Mouse (Mus musculus) frontal cortex, adult (tissue): ENCODE data around the gene Itpripl2.

Experiments
- ATAC-seq: cut with Nextera tagmentation; 2 replicates; pipeline ENCODE4 v1.9.2; 2017; ENCODE audit warnings: mild to moderate bottlenecking, moderate library complexity, mixed read lengths; ENCODE audit not compliant: low TSS enrichment

Itpripl2 gene

DNA sequence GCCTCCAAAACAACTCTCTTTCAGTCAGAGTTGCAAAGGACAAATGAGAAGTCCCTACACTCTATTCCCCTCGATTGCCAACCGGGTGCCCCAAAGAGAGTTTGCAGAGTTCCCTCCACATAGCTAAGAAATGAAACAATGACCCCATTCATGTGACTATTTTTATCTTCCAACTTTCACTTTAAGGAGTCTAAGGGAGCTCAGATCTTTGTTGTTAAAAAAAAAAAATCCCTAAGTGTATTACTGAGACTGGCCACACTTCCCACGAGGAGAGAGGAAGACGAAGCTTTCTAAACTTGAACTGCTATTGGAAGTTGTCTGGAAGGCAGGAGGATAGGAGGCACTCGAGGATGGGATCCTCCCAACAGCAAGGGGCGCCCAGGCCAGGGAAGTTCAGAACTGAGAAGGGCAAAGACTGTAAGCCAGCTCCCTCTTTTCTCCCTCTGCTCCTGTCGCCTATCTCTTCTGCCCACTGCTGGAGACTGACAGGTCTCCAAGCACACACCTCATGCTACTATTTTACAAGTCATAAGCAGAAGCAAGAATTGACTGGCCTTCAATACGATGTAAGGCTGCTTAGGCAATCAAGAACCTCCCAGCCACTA, 3.6 kb downstream of the Itpripl2 start:
- no peak for ATAC-seq

DNA sequence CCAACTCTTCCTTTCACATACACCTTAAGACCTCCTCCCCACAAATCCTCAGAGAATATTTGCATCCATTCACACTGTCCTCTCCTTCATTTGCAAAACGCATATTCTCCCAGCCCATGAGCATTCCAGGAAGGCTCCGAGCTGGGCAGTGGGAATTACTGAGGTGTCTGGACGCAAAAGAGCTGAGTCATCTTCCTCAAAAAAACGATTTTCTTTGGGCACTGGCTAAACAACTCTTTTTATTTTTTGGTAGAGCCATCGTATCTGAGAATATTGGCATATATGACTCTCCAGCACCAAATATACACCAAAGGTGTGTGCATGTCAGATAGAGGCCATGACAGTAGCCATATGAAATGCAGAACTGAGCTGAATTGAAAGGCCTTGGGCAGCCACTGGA, 4.9 kb downstream of the Itpripl2 start:
- no peak for ATAC-seq

DNA sequence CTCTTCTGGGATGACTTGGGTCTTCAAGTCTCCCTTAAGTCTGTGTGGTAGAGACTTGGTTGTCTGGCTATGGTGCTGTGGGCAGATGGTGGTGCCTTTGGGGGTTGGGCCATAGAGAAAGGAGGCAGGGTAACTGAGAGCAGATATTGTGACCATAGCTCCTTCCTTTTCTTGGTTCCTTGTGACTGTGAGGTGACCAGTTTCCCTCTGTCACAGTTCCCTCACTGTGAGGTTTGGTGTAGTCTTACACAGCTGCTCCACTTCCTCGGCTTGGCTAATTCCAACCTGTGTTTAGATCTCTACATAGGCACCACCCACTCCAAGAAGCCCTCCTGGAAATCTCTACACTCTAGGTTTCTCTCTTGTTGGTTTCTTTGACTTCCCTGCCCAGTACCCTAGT, 7.8 kb downstream of the Itpripl2 start:
- peak; percentile 16; the same call in 1 of the 2 replicates for ATAC-seq

DNA sequence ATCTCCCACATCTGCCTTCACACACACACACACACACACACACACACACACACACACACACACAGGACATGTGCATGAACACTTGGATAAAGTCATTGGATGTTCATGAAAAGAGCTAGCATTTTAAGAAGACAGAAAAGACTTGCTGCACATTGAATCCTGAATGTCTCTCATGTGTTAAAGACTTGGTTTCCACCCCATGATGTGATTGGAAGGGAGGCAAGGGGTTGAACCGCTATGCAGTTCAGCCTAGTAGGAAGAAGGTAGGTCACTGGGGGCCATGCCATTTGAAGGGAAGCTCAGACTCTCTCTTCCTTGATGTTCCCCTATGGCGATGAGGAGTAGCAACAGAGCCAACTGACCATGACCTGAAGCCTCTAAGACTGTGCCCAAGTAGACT, 9.8 kb downstream of the Itpripl2 start:
- no peak for ATAC-seq

DNA sequence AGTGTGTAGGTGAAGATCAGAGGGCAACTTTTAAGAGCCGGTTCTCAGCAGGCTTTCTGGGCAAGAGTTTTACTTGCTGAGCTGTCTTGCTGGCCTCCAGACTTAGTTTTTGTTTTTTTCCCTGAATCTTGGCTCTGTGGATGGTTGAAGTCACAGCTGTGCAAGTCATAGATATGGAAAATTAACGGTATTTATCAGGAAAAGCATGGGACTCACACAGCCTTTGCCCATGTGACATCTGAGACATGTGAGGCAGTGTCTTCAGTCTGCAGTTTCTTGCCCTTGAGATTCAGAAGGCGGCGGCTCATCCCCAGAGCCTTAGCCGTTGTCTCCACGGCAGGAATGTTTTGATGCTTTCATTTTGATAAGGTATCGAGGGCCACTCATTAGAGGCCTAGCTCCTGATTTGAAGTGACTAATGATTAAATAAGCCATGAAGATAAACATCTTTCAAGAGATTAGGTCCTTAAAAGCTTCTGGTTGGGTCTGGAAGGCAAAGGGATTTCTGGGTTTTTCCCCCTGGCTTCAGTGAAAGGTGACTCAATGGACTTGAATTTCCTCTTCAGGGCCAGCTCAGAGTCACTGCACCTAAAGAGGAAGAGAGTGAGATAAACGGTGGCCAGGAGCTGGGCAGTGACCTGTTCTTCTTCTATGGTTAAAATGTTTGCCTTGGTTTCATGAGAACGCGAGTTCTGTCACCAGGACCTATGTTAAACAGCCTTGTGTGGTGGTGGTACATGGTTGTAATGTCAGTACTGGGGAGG, 10.5 kb downstream of the Itpripl2 start:
- no peak for ATAC-seq

DNA sequence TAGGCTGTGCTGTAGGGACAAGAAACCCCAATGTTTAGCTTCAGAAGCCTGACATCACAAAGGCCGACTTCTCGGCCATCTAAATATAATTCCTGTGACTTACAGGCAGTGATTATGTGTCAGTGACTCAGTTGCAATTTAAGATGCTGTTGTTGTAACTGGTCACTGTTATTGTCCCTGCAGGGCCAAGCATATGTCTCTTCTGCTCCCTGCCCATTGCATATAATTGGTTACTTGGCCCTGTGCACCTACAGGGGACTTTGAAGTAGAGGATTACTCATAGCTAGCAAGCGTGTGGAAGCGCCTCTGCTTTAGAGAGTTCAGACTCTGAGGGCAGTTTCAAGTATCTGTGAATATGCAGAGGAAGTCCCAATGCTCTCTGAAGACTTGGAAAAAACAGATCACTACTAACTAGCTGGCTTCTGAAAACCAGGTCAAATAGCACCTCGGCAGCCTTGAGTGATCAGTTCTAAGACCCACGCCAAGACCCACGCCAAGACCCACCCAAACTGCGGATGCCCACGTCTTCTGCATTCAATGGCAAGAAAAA, 11.5 kb downstream of the Itpripl2 start:
- ATAC-seq, result no peak

DNA sequence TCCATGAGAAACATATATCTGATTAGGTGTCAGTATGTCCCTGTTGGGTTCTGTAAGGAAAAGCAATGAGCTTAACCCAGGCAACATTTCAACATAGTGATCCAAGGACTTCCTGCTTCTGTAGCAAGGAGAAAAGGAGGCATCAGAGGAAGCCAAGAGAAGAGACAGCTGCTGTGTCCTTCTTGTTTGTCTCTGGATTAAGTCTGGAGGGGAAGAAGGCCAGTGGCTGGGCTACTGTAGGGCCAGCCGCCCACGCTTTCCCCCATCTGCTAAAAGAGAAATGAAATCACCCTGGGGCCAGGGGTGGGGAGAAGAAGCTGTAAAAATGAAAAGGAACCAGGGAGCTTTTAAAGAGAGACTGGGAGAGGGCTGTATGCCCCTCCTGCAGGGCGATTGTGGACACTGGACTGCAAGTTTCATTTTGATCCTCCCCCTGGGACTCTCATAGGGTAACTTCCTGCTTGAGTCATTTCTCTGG, 12.9 kb downstream of the Itpripl2 start:
- ATAC-seq, result no peak

DNA sequence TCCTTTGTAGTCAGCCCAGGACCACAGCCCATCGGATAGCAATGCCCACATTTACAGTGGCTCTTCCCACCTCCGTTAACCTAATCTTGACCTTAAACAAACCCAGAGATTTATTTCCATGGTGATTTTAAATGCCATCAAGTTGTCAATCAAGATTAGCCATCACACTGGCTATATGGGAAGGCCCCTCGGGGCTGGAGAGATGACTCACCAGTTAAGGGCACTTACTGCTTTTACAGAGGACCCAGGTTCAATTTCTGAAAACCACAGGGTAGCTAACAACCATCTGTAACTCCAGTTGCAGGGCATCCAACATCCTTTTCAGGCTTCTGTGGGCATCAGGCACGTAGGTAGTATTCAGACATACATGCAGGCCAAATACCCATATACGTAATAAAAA, 15.3 kb downstream of the Itpripl2 start:
- no peak for ATAC-seq

DNA sequence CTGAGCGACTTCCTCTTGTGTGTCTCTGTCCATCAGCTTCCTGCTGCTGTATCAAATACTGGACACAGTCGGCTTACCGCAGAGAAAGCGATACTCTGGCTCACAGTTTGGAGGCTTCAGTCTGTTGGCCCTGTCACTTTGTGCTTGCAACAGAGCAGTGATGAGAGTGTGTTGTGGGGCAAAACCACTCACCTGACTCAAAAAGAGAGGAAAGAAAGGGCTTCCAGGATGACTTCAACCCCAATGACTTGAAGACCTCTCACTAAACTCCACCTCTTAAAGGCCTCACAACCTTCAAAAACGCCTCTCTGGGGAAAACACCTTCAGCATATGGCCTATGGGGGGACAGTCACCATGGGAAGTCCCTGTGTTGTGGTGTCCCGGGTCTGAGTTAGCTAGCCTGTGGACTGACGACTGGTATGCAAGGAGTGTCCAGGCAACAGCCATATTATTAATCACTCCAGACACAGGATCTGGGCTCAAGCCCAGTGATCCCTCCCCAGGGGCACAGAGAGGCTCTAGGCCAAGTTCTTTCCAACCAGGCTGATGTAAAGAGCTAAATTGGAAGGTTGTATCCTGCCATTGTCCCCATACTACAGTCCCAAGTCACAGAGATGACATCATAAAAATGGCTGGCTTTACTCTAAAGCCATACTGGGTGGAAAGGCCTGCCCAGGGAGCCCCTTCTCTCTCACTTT, 16.6 kb downstream of the Itpripl2 start:
- no peak for ATAC-seq

DNA sequence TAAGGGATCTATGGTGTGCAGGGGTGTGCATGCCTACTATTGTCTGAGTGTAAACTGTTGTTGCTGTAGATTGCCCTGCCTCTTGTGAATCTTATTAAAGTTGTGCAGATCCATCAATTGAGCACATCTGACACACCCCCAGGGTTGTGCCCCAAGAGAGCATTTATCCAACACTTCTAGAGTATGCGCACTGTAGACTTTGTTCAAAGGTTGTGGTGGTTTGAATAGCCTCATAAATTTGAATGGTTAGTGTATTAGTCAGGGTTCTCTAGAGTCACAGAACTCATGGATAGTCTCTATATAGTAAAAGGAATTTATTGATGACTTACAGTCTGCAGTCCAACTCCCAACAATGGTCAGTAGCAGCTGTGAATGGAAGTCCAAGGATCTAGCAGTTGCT, 18.9 kb downstream of the Itpripl2 start:
- ATAC-seq, result no peak

DNA sequence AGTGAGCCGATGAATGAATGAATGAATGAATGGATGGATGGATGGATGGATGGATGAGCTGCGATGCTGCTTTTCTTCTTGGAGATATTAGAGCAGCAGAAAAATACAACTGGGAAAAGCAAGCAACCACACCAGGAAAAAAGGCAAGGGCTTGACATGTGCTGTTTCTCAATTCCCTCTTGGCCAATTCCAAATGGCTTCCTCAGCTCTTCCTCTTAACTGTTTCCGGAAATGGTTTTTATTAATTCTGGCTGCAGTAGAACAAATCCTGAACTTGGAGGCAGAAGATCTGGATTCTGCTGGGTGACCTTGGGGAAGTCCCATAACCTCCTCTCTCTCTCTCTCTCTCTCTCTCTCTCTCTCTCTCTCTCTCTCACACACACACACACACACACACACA, 23.7 kb downstream of the Itpripl2 start:
- no peak for ATAC-seq

DNA sequence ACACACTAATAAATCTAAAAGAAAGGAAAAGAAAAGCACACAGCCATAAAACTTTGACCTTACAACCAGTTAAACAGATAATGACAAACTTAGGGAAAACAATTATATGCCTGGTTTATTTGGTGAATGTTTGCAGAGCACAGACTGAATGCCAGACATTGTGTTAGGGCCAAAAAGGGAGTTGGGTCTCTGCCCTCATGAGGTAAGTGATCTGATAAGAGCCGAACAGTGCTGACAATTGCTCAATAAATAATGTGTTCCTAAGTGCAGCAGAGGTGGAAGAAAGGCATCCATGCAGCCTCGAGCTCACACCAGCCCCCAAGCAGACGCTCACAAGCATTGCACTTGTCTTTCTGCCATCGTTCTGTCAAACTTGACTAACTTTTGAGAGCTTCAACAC, 27.3 kb downstream of the Itpripl2 start:
- ATAC-seq, result no peak

DNA sequence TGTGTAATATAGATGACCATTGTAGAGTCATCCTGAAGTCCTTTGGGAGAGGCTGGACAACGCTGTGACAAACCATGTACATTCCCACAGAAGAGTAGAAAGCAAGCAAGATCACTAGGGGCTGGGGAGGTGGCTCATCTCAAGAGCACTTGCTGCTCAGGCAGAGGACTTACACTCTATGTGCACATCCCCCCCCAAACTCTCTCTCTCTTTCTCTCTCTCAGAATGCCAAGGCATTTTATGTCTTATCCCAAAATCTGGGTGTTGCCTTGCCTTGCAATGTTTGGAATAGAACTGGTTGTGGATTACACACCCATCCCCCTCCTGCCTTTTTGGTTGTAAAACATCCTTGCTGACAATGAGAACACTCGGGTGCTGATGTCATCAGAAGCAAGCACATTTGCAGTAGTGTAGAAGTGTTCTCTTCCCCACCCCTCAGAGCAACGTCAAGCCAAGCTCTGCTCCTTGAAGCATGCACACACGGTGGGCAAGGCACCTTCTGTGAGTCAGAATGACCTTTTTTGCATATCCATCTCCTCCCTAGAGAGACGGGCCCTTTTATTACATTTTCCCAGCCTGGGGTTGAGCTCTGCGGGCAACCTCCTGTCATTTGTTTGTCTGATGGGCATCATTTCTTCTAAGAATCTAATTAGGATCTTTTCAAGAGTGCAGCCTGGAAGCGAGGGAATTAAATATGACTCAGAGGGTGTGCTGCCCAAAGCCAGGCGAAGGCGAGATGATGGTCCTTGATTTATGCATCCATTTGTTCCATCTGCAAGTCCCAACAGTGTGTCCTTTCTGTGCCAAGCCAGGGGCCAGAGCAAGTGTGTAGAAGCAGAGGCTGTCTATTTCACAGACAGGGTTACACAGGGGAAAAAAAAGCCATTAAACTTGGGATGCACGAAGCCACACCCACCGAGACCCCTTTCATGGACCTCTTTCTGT, 28.7 kb downstream of the Itpripl2 start:
- ATAC-seq, result no peak

DNA sequence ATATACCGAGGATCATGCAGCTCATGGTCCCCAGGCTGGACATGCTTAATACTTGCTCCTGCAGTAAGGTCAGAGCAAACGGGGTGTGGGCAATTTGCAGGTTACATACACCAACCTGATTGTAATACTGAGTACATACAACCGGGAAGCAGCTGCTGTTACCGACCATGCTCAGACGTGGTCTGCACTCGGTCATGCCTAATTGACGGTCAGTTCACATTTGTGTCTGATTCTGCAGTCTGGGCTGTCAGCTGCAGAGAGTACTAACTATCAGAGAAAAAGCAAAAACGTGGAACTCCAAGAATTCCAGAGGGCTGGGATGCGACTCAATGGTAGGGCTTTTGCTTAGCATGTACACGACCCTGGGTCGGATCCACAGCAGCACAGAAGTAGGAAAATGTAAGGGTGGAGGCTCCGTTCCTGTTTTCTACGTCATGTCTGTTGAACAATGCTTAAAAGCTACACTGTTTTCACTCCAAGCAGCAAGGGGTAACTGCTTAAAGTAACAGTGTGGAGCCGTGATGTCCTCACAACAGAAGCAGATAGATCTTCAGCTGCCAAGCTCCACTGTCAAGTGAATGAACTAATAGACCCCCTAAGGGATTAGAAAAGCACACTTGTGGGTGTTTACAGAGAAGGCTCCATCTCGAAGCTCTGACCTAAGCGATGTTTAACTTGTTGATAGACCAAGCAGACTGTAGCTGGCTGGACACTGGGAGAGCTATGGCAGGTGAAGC, 30.2 kb downstream of the Itpripl2 start:
- no peak for ATAC-seq

DNA sequence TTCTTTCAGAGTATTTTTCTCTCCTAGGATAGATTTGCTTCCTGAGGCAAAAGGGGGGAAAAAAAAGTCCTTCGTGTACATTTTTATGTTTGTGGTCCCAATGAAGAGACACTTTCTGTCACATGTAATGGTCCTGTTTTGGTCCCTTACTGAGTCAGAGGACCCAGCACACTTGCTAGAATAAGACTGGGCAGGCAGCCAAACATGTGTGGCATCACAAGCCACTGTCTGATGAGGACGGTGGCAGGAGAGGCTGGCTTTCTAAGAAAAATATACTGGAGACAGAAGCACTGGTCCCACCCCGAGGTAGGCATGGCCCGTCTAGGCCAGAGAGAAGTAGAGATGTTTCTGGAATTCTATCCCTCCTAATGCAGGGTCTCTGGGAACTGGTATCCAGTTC, 38.1 kb downstream of the Itpripl2 start:
- no peak for ATAC-seq

DNA sequence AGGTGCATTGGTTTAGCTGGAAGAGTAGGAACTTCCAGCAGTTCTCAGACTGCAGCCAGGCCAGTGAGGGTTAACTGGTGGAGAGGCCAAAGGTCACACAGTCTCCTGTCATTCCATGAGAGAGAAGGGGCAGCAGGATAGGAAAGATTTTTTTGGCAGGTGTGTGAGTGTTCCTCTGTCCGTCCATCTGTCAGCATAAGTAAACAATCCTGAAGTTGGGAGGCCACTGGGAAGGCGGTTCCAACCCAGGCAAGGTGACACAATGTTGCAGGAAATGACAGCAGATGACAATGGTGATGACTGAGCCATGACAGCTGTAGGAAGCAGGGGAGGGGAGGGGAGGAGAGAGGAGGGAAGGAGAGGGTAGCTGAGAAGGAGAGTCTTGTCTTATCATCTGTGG, 38.8 kb downstream of the Itpripl2 start:
- ATAC-seq, result no peak

DNA sequence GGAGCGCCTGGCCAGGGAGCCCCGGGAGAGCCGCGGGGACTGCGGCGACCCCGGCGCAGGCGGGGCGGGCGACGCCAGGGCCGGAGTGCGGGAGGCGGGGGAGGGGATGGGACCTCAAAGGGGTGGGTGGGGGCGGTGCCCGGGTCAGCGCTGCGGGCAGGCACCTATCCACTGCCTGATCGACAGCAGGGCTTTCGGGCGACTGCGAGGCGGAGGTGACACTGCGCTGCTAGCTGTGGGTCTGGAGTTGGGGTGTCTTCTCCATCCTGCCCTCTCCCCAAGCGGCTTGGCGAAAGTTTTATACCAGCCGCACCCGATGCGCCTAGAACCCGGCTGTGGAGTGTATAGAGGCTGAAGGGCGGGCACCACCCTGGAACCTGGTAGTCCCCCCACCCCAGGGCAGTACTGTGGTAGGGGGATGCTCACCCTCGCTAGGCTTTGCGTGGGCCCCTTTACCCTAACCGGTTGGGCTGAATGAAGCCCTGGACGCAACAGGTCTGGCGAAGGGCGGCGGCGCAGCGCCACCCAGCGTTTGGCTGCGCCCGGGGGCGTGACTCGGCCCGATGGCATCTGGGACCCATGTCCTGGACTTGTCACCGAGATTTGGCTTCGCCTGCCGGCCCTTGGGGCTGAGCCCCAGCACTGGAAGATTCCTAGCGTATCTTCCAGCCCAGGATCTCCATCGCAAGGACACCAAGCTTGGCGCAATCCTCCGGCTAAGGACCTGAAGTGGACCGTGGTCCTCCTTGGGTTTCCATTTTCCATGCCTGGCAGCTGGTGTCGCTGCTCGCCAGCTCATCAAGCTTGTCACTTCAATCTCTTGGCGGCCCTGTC, 43.4 kb downstream of the Itpripl2 start, which contains the start of gene Syt17:
Gene Syt17, minus strand, starts transcription at position 89 of the 834 bp plus-strand sequence.
- ATAC-seq, result 0 out of 2 replicates have a peak, but pooled peaks have one; percentile 62

DNA sequence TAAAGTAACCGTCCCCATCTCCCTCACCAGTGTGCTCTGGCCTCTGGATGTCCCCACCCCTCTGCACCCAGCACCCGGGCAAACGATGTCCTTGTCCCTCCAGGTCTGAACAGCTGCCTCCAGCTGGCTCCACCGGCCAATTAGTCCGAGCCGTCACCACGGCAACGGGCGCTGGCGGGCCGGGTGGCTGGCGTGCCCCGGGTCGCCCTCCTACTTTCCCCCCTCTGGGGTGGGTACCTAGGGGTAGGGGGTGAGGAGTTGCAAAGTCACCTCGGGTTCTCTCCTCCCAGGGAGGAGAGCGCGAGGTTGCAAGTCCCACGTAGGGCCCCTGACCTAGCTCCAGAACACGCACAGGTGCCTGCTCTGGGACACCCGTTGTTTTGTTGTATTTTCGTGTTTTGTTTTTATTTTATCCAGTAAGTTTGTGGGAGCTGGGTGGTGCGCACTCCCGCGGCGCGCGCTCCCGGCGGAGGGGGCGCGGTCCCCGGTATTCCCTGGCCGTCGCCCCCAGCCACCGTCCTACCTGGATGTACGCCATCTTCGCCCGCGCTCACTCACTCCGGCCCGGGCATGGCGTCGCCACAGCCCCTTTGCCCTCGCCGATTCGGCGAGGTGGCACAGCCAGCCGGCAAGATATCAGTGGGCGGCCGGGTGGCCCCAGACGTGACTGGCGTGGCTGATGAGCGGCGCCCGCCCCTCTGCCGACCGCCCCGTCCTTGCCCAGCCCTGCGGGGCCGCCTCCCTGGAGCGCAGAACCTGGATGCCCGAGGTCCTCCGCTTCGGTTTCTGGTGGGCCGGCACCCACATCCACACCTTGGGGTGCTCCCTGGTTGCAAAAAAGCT, 44.3 kb downstream of the Itpripl2 start:
- 0 out of 2 replicates have a peak, but pooled peaks have one; percentile 14 for ATAC-seq
